Mouse (Mus musculus): Measurements from ENCODE around the gene Mri1. TPM values are rescaled to one million over a fixed set of nuclear protein-coding genes. Genes with fewer than 3 reads are reported as not detected.

Gene Mri1
- 117 TPM for polyA plus RNA-seq (2017; shearing (Covaris generic))

DNA sequence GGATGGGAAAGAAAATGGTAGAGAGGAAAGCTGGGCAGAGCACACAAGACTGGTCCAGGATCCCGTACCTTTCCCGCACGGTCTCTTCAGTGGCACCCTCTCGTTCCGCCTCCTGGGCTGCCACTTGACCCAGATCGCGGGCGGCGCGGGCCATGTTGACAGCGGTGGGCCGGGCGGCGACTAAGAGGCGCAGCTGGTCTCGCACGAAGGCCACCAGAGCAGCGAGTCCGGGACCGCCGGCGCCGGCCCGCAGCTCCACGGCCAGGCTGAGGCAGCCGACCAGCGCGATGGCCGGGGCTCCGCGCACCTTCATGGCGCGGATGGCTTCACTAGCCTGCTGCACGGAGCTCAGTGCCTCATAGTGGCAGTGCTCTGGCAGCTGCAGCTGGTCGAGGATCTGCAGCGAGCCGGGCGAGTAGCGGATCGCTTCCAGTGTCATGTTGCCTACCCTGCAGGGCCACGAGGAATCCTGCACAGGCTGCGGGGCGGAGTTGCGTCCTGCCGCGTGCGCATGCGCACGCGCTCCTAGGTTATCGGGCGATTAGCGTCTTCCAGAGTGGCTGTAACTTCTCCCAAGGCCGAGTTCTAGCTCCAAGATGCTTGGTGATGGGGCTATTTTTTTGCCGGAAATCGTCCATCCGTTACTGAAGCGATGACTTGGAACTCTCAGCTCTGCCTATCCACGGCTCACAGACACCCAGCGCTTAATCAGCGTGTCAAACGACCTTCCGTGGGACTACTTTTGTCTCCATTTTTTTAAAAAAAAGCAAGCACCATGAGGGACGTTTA lies at the start of gene Mri1:
Mri1 (minus strand) TSS at position 505 of the 789 bp plus-strand sequence.

DNA sequence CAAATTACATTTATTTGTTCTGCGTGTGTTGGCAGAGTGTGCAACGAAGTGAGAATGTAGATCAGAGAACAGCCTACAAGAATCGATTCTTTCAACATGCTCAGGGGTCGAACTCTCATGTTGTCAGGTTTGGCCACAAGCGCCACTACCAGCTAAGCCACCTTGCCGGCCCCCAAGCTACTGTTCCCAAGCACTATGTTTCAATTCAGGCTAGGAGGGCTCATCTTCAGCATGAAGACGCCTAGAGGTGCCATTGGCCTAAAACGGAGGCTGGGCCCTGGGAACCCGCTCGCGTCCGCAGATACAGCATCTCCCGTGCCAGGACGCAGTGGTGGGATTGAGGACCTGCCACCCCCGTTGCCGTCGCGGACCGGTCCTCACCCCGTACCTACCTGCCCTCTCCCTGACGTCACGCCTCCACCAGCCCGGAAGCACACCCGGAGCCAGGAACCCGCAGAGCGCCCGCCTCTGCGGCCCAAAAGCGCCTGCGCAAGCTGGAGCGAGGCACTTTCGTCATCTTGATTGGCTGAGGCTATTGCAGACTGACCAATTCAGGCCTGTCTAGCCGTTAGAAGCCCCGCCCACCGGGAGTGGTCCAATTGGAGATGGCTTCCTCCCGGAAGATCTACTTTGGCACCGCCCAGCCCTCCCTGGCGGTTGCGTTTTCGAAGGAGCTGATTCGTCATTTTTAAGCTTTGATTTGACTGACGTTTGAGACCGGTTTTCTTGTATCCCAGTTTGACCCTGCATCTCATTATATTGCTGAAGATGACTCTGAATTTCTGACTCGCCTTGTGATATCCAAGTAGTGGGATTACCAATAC lies 13.0 kb upstream of the Mri1 start, which contains the start of gene Ccdc130:
Ccdc130 (minus strand) TSS at position 431 of the 824 bp plus-strand sequence.

DNA sequence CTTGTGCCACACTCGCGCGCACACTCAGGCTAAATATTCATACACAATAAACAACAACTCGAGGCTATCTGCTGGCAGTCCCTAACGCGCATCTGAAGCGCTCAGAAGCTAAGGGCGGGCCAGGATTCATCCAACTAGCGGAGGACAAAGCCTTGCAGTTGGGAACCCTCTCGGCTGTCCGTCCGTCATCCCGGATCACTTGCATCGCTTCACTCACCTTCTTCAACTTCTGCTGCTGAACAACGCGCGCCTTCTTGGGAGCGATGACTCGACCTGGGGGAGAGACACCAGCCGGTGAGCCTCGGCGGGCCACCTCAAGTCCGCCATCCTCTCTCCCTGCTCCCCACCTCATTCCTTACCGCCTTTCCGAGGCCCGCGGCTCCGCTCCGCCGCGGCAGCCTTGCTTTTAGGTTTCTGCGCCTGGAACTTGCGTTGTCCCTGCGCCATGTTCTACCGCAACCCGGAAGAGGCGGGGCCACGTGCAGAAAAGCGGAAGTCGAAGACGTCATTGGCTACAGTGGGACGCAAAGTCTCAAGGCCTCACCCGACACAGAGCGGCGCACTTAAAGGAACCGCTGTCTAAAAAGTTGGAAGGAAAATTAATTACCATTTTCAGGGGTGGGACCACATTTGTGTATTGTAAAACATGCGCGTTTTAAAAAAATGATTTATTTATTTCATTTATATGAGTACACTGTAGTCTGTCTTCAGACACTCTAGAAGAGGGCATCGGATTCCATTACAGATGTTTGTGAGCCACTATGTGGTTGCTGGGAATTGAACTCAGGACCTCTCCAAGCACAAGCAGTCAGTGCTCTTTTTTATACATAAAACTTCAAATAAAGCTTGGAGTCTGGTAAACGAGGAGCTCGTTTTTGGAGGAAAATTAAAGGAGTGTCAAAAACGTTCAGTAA lies 7.6 kb downstream of the Mri1 start, which contains the start of gene D8Ertd738e:
D8Ertd738e (minus strand) TSS at position 463 of the 914 bp plus-strand sequence.

DNA sequence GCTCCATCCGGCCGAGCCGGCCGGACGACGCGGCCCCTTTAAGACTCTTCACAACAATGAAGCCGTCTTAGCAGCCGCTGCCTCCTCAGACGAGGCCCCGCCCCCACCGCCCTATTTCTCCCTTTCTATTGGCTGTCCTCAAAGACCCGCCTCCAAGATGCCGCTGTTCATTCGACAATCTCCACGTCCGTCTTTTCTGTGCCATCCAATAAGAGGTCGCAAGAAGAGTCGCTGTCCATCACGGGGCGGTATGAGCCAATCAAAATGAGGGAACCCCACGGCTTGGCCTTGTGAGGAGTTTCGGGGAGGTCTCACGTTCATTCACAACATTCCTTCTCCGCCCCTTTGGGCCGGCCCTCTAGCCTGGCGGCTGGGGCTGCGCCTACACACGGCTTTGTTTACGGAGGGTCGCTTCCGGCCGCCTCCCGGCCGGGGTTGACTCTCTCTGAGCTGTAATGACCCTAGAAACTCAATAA lies 20.1 kb downstream of the Mri1 start, which contains the start of gene Zswim4:
Zswim4 (minus strand) TSS at position 58 of the 476 bp plus-strand sequence.

Other genes with a start within 250 kb of the Mri1 start
- 1.6 TPM for gene 2210011C24Rik, start 245.2 kb downstream of the Mri1 start, polyA plus RNA-seq (2017; shearing (Covaris generic))
- gene Palm3, start 235.9 kb downstream of the Mri1 start, polyA plus RNA-seq (2017; shearing (Covaris generic)): 7.7 TPM
- gene Il27ra, start 214.7 kb downstream of the Mri1 start, polyA plus RNA-seq (2017; shearing (Covaris generic)): 221 TPM
- 1.6 TPM for gene Rln3, start 212.3 kb downstream of the Mri1 start, polyA plus RNA-seq (2017; shearing (Covaris generic))
- gene Gm10643, start 192.2 kb downstream of the Mri1 start, polyA plus RNA-seq (2017; shearing (Covaris generic)): 1.7 TPM
- 34.0 TPM for gene Rfx1, start 190.5 kb downstream of the Mri1 start, polyA plus RNA-seq (2017; shearing (Covaris generic))
- 31.7 TPM for gene Dcaf15, start 152.6 kb downstream of the Mri1 start, polyA plus RNA-seq (2017; shearing (Covaris generic))
- 30.8 TPM for gene Podnl1, start 131.3 kb downstream of the Mri1 start, polyA plus RNA-seq (2017; shearing (Covaris generic))
- gene Cc2d1a, start 109.4 kb downstream of the Mri1 start, polyA plus RNA-seq (2017; shearing (Covaris generic)): 43.2 TPM
- gene 4930432K21Rik, start 109.3 kb downstream of the Mri1 start, polyA plus RNA-seq (2017; shearing (Covaris generic)): 0.56 TPM
- not detected for gene Nanos3, start 72.1 kb downstream of the Mri1 start, polyA plus RNA-seq (2017; shearing (Covaris generic))
- 53.2 TPM for gene Zswim4, start 20.3 kb downstream of the Mri1 start, polyA plus RNA-seq (2017; shearing (Covaris generic))
- 577 TPM for gene D8Ertd738e, start 7.6 kb downstream of the Mri1 start, polyA plus RNA-seq (2017; shearing (Covaris generic))
- gene Ccdc130, start 13.1 kb upstream of the Mri1 start, polyA plus RNA-seq (2017; shearing (Covaris generic)): 19.3 TPM
- gene Cacna1a, start 131.1 kb upstream of the Mri1 start, polyA plus RNA-seq (2017; shearing (Covaris generic)): 7.6 TPM